Mouse (Mus musculus) erythroblast, embryonic 14.5 days (primary cell): ENCODE data around the gene Adig.

Source experiments
- GATA1 ChIP-seq: IDR thresholded peaks from 2 replicates; pipeline ENCODE4 v1.6.1; 2012; ENCODE audit warnings: low read length, inconsistent platforms, mixed read lengths
- TAL1 ChIP-seq: IDR thresholded peaks from 3 replicates; pipeline ENCODE4 v1.6.1; 2012; ENCODE audit warnings: low read length, inconsistent platforms, mixed read lengths

DNA sequence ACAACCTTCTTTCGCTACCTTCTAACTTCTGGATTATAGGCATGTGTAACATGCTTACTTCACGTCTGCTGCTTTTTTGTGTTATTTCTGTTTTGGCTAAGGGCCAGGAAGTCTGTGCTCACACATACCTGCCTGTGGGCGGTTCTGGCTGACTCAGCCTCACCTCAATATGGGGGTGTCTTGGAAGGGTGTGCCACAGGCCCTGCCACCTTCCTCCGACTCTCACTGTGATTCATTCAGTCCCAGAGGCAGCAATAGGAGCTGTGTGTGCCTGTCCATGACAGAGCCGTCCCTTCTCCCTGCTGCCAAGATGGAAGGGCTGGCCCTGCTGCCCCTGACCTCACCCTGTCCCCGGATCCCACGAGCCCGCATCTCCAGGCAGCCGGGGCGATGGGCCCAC lies 10.1 kb downstream of the Adig start, which contains the start of gene Arhgap40:
- TF ChIP-seq TAL1, result no peak
- no peak for TF ChIP-seq GATA1
